Mouse (Mus musculus): Measurements from ENCODE around the gene Tmem245. TPM values are rescaled to one million over a fixed set of nuclear protein-coding genes. Genes with fewer than 3 reads are reported as not detected.

Tmem245 gene
- total RNA-seq, 2 experiments from 2014 or later: 48.4 to 52.9 TPM

Small RNA genes within 50 kb of the gene (microRNA-seq; reads per million reads assigned to microRNA genes)
- gene Mir32: 79.1 reads per million, percentile 49 among the genes with 10 or more reads in this experiment

Other genes starting within 250 kb of the Tmem245 start
- gene Gm26657, start 207.4 kb downstream of the Tmem245 start, total RNA-seq (2021): not detected
- under 1 TPM in 1 of 2 experiments, not detected in 1; 0.20 TPM for gene Actl7b, start 206.0 kb downstream of the Tmem245 start, total RNA-seq (2021)
- not detected for gene Actl7a, start 204.0 kb downstream of the Tmem245 start, total RNA-seq (2021)
- 10 to 100 TPM; 26.9 to 33.0 TPM for gene Elp1, start 145.1 kb downstream of the Tmem245 start, total RNA-seq (2021)
- gene Fam206a, start 145.1 kb downstream of the Tmem245 start, total RNA-seq (2021): 10 to 100 TPM; 13.5 to 15.7 TPM
- gene Ctnnal1, start 82.2 kb downstream of the Tmem245 start, total RNA-seq (2021): 10 to 100 TPM; 24.3 to 33.9 TPM
- gene Frrs1l, start 43.0 kb upstream of the Tmem245 start, total RNA-seq (2021): under 1 TPM; 0.23 to 0.40 TPM
- gene Epb41l4b, start 196.0 kb upstream of the Tmem245 start, total RNA-seq (2021): 1 to 10 TPM; 1.7 to 2.1 TPM